Mouse (Mus musculus) induced T-regulatory cell, adult 2 months (primary cell): ENCODE data around the gene Foxo1.
A peak's percentile ranks its signal among the peaks of the same experiment; 100 is the strongest.

Experiments used
- DNase-seq: peaks from one replicate; pipeline ENCODE4 v3.0.0-alpha.2; 2012; ENCODE audit warnings: low read depth

Gene Foxo1

DNA sequence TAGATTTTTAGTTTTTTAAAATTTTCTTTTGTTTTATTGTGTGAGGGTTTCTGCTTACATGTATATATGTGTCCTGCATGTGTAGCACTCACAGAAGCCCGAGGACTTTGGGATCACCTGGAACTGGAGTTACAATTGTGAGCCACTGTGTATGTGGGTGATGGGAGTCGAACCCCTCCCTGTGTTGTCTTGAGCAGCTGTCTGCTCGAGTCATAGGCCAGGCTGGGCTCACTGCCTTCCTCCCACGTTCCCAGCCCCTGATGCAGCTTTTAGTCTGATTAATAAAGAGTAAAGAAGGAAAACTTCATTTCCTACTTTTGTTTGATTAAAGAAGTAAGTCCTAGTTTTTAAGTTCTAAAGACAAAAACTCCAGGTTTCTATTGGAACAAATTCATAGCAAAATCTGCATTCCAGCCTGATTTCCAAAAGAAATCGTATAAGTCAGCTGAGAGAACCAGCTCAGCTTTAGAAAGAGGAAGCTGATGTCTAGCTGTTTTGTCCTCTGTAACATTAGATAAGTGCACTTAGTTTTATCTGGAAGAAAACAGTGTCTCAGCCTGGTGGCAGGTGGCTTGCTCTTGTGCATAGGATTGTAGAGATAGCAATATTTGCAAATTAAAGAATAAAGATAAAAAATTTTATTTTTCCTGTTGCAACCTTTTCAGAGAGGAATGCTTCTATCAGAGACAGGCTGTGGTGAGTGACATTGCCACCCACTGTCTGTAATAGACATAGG, 40.6 kb downstream of the Foxo1 start:
- no peak for DNase-seq

- DNase-seq: no peak
Measured at GRCm38 (mm10) chr3:52320516-52321270, 52.6 kb downstream of the Foxo1 start.

DNA sequence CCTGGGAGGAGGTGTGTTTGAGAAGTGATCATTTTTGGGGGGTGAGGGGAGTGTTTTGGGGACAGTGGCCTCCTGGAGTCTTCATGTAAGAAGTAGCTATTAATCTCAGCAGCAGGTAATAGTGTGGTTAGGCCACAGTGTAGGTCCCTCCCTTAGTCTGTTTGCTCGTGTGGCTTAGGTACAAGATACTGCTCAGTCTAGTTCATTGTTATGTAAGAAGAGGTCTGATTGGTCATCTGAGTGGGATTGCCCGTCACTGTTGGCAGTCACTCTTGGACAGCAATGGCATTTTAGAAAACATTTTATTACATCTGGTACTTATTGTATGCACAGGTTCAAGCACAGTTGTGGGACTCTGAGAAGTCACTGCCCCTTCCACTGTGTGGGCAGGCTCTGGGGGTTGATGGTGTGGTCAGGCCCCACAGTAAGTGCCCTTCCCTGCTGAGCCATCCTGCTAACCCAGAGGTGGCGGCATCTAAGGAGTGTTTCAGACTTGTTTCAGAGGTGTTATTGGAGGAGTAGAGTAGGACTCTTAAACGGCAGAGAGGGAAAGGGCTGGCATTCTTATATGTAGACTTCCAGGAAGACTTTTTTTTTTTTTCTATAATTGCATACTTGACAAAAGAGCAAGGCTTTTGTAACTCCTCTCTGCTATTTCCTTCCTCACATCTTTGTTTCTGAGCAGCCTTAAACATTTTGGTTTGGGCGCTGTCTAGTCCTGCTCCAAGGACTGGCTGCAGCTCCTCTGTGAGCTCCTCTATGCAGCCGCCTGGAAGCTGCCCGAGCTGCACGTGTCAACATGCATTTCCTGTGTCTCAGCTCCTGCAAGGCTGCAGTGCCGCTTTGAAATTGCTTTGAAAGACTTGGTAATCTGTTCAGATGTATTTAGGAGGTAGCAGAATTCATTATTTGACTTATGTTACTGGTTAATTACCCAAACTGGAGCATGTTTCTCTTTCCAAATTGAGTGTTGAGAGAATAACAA, 54.6 kb downstream of the Foxo1 start:
- DNase-seq: peak; percentile 57

DNA sequence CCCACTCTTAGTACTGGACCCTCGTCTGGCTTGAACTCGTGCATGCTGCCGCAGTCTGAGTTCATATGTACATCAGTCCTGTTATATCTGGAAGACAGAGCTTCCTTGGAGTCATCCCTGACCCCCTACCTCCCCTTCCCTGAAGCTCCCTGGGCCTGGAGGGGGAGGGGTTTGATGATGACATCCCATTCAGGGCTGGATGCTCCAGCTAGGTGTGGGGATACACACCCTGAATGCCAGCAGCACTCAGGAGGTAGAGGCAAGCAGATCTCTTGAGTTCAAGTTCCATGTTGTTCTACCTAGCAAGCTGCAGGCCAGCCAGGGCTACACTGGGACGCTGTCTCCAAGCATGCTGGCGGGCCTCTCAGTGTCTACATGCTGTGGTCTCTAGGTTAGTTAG, 56.9 kb downstream of the Foxo1 start:
- no peak for DNase-seq

DNA sequence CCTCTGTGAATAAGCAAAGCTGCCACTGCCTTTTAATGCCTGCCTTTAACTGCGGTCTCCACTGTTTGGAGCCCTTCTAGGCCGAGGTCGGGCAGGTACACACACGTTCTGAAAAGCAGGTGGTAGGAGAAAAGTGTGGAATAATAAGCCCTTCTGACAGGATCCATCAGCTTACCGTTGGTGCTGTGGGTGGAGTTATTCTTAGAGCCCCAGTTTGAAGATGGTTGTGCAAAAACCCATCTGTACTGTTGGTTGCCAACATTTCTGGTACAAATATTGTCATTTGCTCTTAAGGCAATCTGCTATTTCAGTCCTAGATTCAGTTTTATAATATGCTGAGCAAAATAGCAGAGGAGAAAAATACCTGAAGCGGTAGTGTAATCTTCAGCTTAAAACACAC, 58.6 kb downstream of the Foxo1 start:
- no peak for DNase-seq

DNA sequence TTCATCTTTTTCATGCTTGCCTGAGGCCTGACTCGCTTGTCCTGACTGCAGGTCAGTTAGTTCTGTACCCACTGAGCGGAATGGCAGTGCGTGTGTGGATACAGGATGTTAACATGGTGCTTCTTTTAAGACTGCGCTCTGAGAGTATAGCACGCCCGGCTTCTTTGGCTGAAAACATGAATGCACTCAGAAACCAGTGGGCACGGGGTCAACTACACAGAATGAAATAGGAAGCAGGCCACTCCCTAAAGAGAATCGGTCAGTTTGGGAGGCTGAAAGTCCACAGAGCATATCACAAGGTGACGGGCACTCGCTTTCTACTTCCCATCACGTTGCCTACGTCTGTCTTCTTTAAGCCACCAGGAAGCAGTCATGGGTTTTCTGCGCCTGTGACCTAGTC, 59.0 kb downstream of the Foxo1 start:
- no peak for DNase-seq

DNA sequence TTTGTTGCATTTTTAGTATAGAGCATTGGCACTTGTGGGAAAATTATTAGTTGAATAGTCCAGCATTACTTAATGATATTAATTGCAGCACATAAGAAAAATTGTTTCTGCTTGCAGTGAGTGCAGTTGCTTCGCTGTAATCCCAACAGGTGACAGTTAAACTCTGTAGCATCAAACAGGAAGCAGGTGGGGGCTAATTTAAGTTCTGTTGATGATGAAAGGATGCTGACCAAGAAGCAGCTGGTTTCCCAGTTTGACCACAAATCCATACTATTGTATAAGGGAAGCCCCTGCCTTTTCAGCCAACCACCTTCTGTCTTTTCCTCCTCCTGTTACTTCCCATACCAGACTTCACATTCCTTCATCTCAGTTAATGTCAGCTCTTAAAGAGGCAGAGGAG, 63.6 kb downstream of the Foxo1 start:
- DNase-seq: no peak

GRCm38 (mm10) chr3:52338761-52339160, 70.6 kb downstream of the Foxo1 start:
- no peak for DNase-seq

GRCm38 (mm10) chr3:52340336-52341034, 72.3 kb downstream of the Foxo1 start:
- DNase-seq: peak; percentile 57

GRCm38 (mm10) chr3:52342226-52342625, 74.1 kb downstream of the Foxo1 start:
- no peak for DNase-seq

- DNase-seq: no peak
Measured at GRCm38 (mm10) chr3:52342801-52343200, 74.7 kb downstream of the Foxo1 start.

GRCm38 (mm10) chr3:52343270-52344070, 75.3 kb downstream of the Foxo1 start:
- DNase-seq: peak; percentile 79

DNA sequence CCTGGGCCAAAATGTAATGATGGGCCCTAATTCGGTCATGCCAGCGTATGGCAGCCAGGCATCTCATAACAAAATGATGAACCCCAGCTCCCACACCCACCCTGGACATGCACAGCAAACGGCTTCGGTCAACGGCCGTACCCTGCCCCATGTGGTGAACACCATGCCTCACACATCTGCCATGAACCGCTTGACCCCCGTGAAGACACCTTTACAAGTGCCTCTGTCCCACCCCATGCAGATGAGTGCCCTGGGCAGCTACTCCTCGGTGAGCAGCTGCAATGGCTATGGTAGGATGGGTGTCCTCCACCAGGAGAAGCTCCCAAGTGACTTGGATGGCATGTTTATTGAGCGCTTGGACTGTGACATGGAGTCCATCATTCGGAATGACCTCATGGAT, 77.7 kb downstream of the Foxo1 start:
- no peak for DNase-seq

- DNase-seq: no peak
Measured at GRCm38 (mm10) chr3:52346986-52347710, 79.0 kb downstream of the Foxo1 start.

- DNase-seq: no peak
Measured at GRCm38 (mm10) chr3:52347980-52348622, 80.0 kb downstream of the Foxo1 start.

GRCm38 (mm10) chr3:52350636-52351035, 82.5 kb downstream of the Foxo1 start:
- DNase-seq: no peak

GRCm38 (mm10) chr3:52351901-52352300, 83.8 kb downstream of the Foxo1 start:
- DNase-seq: no peak

GRCm38 (mm10) chr3:52354203-52354602, 86.1 kb downstream of the Foxo1 start:
- DNase-seq: peak; percentile 22

DNA sequence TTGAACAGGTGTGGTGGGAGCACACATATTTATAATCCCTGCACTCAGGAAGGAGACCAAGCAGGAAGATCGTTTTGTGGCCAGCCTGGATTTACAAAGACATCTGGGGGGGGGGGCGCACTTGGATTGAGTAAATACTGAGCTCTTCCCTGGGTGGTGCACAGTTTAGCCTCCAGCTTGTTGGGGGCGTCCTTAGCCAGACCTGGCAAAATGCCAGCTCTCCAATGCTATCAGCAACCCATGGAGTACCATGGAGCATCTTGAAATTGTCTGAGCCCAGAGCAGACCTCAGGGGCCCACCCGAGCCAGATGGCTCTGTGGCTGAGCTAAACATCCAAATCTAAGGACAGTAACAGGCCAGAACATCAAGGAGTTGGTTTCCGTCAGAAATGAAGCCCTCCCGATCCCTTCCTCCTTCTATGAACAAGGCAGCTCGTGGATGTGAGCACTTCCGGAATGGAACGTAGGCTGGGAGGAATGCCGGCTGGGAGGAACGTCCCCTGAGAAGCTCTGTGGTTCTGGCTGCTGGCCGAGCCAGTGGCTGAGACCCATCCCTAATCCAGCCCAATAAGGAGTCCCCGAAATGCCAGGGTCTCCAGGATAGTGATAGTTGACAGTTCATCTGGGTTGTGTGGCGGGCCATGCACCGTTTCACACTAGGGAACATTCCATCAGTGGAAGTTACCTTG, 89.3 kb downstream of the Foxo1 start:
- DNase-seq: no peak
